Mouse (Mus musculus) embryonic facial prominence, embryonic 10.5 days (tissue): Measurements from ENCODE around the gene Suco. TPM values are rescaled to one million over a fixed set of nuclear protein-coding genes. Genes with fewer than 3 reads are reported as not detected.

ENCODE experiments used
- DNase-seq: peaks from one replicate; pipeline ENCODE4 v3.0.0-alpha.2; 2017; ENCODE audit warnings: low spot score
- H3K27ac ChIP-seq: fragments of 300-500 bp; sonication (generic); replicated peaks from 2 replicates; pipeline ENCODE4 v1.5.1; 2016; ENCODE audit warnings: mild to moderate bottlenecking
- H3K27me3 ChIP-seq: fragments of 300-500 bp; sonication (generic); replicated peaks from 2 replicates; pipeline ENCODE4 v1.6.1; 2016; ENCODE audit warnings: low read depth, mild to moderate bottlenecking; ENCODE audit not compliant: poor library complexity, severe bottlenecking
- H3K36me3 ChIP-seq: fragments of 300-500 bp; sonication (generic); replicated peaks from 2 replicates; pipeline ENCODE4 v1.6.1; 2016; ENCODE audit warnings: mild to moderate bottlenecking, moderate library complexity
- H3K4me1 ChIP-seq: fragments of 300-500 bp; sonication (generic); 2 replicates; pipeline ENCODE4 v1.6.1; 2016
- H3K4me3 ChIP-seq: fragments of 300-500 bp; sonication (generic); 2 replicates; pipeline ENCODE4 v1.5.1; 2016; ENCODE audit warnings: mild to moderate bottlenecking, moderate library complexity
- H3K9me3 ChIP-seq: fragments of 300-500 bp; sonication (generic); 2 replicates; pipeline ENCODE4 v1.6.1; 2016; ENCODE audit warnings: mild to moderate bottlenecking
- WGBS: fragments of 180-500 bp; shearing (Covaris S2); methylation state at CpG from one replicate; pipeline ENCODE4 v1.1.7; 2016; 5-methylcytosine and 5-hydroxymethylcytosine counted together
- polyA plus RNA-seq: library from polyadenylated mRNA; unstranded; fragments of >200 nt; fragmentation: Nextera tagmentation; extraction: Ambion mirVana; gene quantifications from 2 replicates; pipeline ENCODE4 v1.2.1, GENCODE M21; 2016

Suco gene
- polyA plus RNA-seq, 1 experiment from 2014 or later = 32.5 TPM

GRCm38 (mm10) chr1:161877580-161878142, 1.2 kb upstream of the Suco start:
- peak overlapping the region; percentile 97 for H3K27ac ChIP-seq
- no peaks in the 10 kb centered on the region for H3K27me3 ChIP-seq
- H3K9me3 ChIP-seq = no peaks in the 10 kb centered on the region
- 18% methylated on average over 5 of the region's 5 CpGs for WGBS
- no peak for DNase-seq
- H3K4me1 ChIP-seq = peaks cover 30% of the 10 kb centered on the region
- H3K4me3 ChIP-seq = peak overlapping the region; percentile 93
- H3K36me3 ChIP-seq = no peaks in the 10 kb centered on the region

GRCm38 (mm10) chr1:161875706-161876552, 553 bp downstream of the Suco start:
- peak; percentile 18 for DNase-seq
- WGBS = under 1% methylated on average over 34 of the region's 34 CpGs
- H3K27me3 ChIP-seq = no peaks in the 10 kb centered on the region
- H3K36me3 ChIP-seq = no peaks in the 10 kb centered on the region
- H3K4me1 ChIP-seq = peaks cover 30% of the 10 kb centered on the region
- H3K27ac ChIP-seq = peak overlapping the region; percentile 97
- peak overlapping the region; percentile 93 for H3K4me3 ChIP-seq
- no peaks in the 10 kb centered on the region for H3K9me3 ChIP-seq

GRCm38 (mm10) chr1:161869422-161869821, 7.1 kb downstream of the Suco start:
- peaks cover 17% of the 10 kb centered on the region for H3K4me1 ChIP-seq
- H3K27ac ChIP-seq = no peak overlapping the region
- WGBS = 90% methylated on average over 1 of the region's 1 CpGs
- DNase-seq = no peak
- no peaks in the 10 kb centered on the region for H3K9me3 ChIP-seq
- no peaks in the 10 kb centered on the region for H3K36me3 ChIP-seq
- no peak overlapping the region for H3K4me3 ChIP-seq
- no peaks in the 10 kb centered on the region for H3K27me3 ChIP-seq

GRCm38 (mm10) chr1:161868413-161868812, 8.1 kb downstream of the Suco start:
- Histone ChIP-seq H3K27me3 (no peaks in the 10 kb centered on the region), H3K36me3 (no peaks in the 10 kb centered on the region), H3K9me3 (no peaks in the 10 kb centered on the region), H3K4me3 (no peak overlapping the region), H3K27ac (no peak overlapping the region), H3K4me1 (peaks cover 7% of the 10 kb centered on the region; the same call in 1 of the 2 replicates)
- no peak for DNase-seq

GRCm38 (mm10) chr1:161863742-161864141, 12.7 kb downstream of the Suco start:
- peaks cover 8% of the 10 kb centered on the region; the same call in 1 of the 2 replicates for H3K36me3 ChIP-seq
- WGBS = 70% methylated on average over 2 of the region's 2 CpGs
- no peaks in the 10 kb centered on the region for H3K27me3 ChIP-seq
- H3K4me3 ChIP-seq = no peak overlapping the region
- H3K27ac ChIP-seq = no peak overlapping the region
- no peak for DNase-seq
- peaks cover 4% of the 10 kb centered on the region; the same call in 1 of the 2 replicates for H3K4me1 ChIP-seq
- no peaks in the 10 kb centered on the region for H3K9me3 ChIP-seq

- Histone ChIP-seq H3K4me1 (no peaks in the 10 kb centered on the region), H3K27me3 (no peaks in the 10 kb centered on the region), H3K9me3 (no peaks in the 10 kb centered on the region), H3K36me3 (peaks cover 42% of the 10 kb centered on the region), H3K4me3 (no peak overlapping the region), H3K27ac (no peak overlapping the region)
- DNase-seq = no peak
- WGBS = 94% methylated on average over 2 of the region's 2 CpGs
Observed at GRCm38 (mm10) chr1:161859248-161859647, 17.2 kb downstream of the Suco start.

- 95% methylated on average over 2 of the region's 2 CpGs for whole genome bisulfite sequencing
- Histone ChIP-seq H3K9me3 (no peaks in the 10 kb centered on the region), H3K4me3 (no peak overlapping the region), H3K36me3 (peaks cover 57% of the 10 kb centered on the region), H3K27me3 (no peaks in the 10 kb centered on the region), H3K27ac (no peak overlapping the region), H3K4me1 (no peaks in the 10 kb centered on the region)
- DNase-seq = no peak
Observed at GRCm38 (mm10) chr1:161826677-161827076, 49.8 kb downstream of the Suco start.

GRCm38 (mm10) chr1:161809428-161809827, 67.1 kb downstream of the Suco start:
- WGBS = 87% methylated on average over 5 of the region's 5 CpGs
- no peak for DNase-seq
- H3K4me3 ChIP-seq = no peak overlapping the region
- no peaks in the 10 kb centered on the region for H3K36me3 ChIP-seq
- H3K27ac ChIP-seq = no peak overlapping the region
- H3K4me1 ChIP-seq = no peaks in the 10 kb centered on the region; the same call in 1 of the 2 replicates
- H3K27me3 ChIP-seq = no peaks in the 10 kb centered on the region
- H3K9me3 ChIP-seq = no peaks in the 10 kb centered on the region

- Histone ChIP-seq H3K36me3 (no peaks in the 10 kb centered on the region), H3K9me3 (no peaks in the 10 kb centered on the region), H3K27me3 (no peaks in the 10 kb centered on the region), H3K4me3 (no peak overlapping the region), H3K27ac (no peak overlapping the region), H3K4me1 (no peaks in the 10 kb centered on the region; the same call in 1 of the 2 replicates)
- 85% methylated on average over 6 of the region's 6 CpGs for WGBS
- DNase-seq = no peak
Observed at GRCm38 (mm10) chr1:161808980-161809379, 67.5 kb downstream of the Suco start.

- DNase-seq = no peak
- H3K36me3 ChIP-seq = no peaks in the 10 kb centered on the region
- H3K9me3 ChIP-seq = no peaks in the 10 kb centered on the region
- H3K27me3 ChIP-seq = no peaks in the 10 kb centered on the region
- H3K4me1 ChIP-seq = no peaks in the 10 kb centered on the region; the same call in 1 of the 2 replicates
- H3K4me3 ChIP-seq = no peak overlapping the region
- H3K27ac ChIP-seq = no peak overlapping the region
- 85% methylated on average over 8 of the region's 8 CpGs for WGBS
Observed at GRCm38 (mm10) chr1:161804541-161804971, 71.9 kb downstream of the Suco start.

- DNase-seq = no peak
- no peak overlapping the region for H3K27ac ChIP-seq
- H3K27me3 ChIP-seq = no peaks in the 10 kb centered on the region
- no peaks in the 10 kb centered on the region; the same call in 1 of the 2 replicates for H3K4me1 ChIP-seq
- no peaks in the 10 kb centered on the region for H3K9me3 ChIP-seq
- 73% methylated on average over 2 of the region's 2 CpGs for WGBS
- no peaks in the 10 kb centered on the region for H3K36me3 ChIP-seq
- no peak overlapping the region for H3K4me3 ChIP-seq
Observed at GRCm38 (mm10) chr1:161801321-161801720, 75.2 kb downstream of the Suco start.

GRCm38 (mm10) chr1:161800256-161800655, 76.2 kb downstream of the Suco start:
- Histone ChIP-seq H3K4me3 (no peak overlapping the region), H3K4me1 (no peaks in the 10 kb centered on the region; the same call in 1 of the 2 replicates), H3K9me3 (no peaks in the 10 kb centered on the region), H3K27ac (no peak overlapping the region), H3K36me3 (no peaks in the 10 kb centered on the region), H3K27me3 (no peaks in the 10 kb centered on the region)
- no peak for DNase-seq

- Histone ChIP-seq H3K27ac (no peak overlapping the region), H3K27me3 (no peaks in the 10 kb centered on the region), H3K4me3 (no peak overlapping the region), H3K9me3 (no peaks in the 10 kb centered on the region), H3K36me3 (no peaks in the 10 kb centered on the region), H3K4me1 (no peaks in the 10 kb centered on the region; the same call in 1 of the 2 replicates)
- no peak for DNase-seq
Observed at GRCm38 (mm10) chr1:161799791-161800190, 76.7 kb downstream of the Suco start.
